Mouse (Mus musculus) embryo, embryonic 9.5 days (tissue): ENCODE results near the gene Crocc.

Experiments
- DNase-seq: peaks from one replicate; pipeline ENCODE4 v3.0.0-alpha.2; 2017; ENCODE audit errors: extremely low spot score

Crocc gene

DNA sequence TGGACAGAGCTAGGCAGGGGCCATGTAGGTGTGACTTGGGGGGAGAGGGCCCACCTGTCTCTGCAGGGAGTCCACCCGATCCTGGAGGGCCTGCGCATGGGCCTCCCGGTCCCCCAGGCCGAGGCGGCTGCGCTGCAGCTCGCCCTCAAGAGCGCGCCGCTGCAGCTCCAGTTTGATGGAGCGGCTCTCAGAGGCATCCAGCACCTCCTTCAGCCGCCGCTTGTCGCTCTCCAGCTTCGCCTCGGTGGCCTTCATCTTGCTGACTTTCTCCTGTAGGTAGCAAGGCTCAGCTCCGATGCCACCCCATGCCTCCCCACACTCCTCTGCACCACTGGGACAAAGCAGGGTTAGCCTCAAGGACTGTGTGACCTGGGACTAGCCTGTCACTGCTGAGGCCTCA, 40.1 kb downstream of the Crocc start:
- DNase-seq, result no peak

DNA sequence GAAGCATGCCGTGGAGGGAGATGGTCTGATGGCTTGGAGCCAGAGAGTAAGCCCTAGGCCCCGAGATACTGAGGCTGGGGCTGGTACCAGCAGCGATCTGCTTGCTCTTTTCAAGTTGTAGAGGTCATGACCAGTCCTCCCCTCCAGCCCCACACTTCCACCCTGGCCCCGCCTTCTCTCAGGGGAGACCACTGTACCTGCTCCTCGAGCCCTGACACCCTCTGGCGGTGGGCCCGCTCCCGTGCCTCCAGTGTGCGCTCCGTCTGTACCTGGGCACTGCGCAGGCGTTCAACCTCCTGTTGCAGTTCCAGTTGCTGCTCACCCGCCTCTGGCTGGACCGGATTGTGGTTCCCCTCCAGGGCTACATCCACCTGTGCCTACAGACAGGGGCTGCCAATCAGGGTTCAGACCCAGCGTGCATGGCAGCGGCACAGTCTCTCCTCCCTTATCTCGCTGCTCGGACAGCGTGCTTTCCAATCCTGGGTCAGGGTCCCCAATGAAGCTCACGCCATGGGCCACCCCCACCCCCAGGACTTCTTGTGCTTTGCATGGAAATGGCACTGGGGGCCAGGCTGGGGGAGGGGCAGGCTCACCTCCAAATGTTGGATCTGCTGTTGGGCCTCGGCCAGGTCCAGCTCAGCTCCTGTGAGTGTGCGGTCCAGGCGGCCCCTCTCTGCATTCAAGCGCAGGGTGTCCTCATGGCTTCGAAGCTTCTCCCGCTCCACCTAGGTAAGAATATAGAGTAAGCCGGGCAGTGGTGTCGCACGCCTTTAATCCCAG, 42.5 kb downstream of the Crocc start:
- no peak for DNase-seq

DNA sequence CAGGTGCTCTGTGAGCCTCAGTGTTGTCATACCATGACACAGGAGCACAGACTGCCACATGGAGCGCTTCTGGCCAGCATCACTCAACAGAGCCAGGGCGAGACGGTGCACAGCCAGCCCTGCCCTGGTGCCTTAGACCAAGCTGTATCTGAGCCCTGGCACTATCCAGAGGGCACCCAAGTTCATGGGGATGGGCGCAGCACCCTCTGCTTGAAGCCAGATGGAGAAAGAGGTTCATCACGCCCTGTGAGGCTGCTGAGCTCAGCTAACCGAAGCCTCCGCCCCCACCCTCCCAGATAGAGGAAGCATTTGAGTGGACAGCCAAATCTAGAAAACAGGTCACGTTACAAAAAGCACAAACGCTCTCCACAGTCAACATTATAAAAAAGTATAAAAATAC, 44.0 kb downstream of the Crocc start:
- DNase-seq, result no peak

DNA sequence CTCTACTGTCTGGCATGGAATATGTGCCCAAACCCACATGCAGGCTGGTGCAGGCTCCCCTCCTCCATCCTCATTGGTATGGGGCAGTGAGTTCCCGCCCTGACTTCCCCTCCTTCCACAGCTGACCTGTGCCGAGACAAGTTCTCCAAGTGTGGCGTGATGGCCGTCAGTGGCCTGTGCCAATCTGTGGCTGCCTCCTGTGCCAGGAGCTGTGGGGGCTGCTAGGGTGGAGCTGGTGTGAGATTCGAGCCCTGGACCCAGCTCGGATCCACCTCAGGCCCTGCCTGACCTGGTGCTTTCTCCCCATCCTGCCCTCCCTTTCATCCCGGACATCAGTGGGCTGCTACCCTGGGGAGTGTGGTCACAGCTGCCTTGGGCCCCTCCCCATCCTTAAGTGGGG, 45.0 kb downstream of the Crocc start:
- no peak for DNase-seq

DNA sequence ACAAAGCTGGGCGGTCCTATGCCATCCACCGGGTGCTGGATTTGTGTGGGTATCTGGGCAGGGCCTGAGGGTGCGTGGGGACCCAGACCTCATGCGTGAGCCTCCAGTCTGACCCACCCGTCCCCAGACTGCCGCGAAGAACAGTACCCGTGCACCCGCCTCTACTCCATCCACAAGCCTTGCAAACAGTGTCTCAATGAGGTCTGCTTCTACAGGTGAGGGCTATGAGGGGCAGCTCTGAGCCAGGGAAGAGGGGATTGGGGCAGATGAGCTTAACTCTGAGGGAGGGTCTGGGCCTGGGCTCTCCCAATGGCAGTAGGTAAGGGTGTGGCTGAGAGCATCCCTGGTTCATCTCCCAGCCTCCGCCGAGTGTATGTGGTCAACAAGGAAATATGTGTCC, 45.5 kb downstream of the Crocc start:
- DNase-seq, result no peak

DNA sequence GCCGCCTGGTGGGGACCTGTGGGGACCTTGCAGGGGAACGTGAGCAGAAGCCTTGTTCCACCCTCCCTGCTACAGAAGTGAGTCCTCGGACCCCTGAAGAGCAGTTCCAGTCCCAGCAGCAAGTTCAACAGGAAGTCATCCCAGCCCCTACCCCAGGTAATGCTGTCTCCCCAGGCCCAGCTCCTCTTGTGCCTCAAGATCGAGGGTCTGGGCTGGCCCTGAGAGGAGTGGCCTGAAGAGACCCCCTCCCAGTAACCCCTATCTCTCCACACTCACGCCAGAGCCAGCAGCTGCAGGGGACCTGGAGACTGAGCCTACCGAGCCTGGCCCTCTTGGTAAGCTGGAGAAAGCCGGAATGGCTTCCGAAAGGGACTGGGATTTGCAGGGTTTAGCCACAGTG, 46.2 kb downstream of the Crocc start:
- DNase-seq, result no peak

DNA sequence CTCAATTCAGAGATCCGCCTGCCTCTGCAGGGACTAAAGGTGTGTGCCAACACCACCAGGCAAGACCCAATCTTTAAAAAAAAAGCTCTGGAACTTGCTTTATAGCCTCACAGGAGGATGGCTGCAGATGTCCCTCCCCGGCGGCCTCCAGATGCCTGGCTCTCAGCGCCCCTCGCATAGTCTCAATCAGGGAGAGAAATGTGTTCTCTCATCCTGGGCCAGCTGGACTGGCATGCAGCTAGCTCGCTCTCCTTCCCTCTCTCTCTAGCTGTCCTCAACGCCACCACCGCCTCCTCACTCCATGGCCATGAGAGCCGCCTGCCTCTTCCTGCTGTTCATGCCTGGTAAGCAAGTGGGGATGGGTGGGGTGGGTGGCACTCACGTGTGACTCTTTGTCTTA, 47.8 kb downstream of the Crocc start:
- DNase-seq, result no peak

DNA sequence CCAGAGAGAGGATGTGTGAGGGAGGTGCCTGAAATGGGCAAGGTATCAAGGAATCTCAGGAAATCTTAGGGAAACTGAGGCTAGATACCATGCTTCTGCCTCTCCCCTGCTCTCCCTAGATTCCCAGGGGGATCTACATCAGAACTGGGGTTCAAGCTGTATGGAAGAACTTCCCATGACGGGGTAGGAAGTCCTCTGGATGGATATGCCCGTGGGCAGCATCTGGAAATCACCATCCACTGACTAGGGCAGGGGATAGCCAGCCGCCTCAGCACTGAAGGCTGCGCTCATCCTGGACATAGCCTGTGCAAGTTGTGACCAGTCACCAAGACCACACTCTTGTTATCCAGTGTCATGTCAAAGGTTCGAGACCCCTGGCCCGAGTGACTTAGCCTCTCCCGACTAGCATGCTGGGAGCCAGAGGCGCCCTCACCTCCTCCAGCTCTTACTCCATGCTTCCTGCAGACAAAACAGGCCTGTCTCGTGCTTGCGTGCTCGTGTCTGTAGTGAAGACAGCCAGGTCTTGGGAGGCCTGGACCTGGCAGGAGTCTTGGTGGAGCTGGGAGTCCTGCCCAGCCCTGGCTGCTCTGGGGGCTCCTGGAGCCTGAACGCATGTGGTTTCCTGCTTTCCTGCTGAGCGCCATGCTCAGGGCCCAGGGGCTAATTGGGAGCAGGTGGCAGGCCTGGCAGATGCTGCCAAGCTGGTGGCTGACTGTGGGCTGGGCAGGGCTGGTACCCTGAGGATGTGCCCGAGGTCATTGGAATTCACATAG, 48.6 kb downstream of the Crocc start:
- no peak for DNase-seq

DNA sequence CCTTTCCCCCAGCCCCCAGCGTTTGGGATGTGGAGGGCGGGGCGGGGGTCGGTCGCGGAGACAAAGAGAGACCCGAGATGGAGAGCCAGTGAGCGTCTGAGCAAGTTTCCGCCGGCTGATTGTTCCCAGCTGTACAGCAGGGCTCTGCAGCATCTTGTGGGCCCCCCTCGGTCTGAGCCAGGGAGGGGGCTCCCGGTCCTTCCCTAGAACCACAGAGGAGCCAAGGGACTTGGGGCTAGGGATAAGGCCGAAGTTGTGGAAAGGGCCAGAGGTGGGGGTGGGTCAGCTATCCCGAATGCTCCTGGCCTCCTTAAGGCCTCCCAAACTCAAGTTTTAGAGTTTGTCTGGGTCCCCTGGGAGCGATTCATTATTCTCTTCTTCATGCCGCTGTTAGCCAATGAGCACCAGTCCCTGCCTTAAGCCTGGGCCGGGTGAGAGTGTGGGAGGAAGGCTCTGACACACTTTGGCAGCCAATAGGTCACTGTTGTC, 49.4 kb downstream of the Crocc start:
- DNase-seq, result peak; percentile 73

DNA sequence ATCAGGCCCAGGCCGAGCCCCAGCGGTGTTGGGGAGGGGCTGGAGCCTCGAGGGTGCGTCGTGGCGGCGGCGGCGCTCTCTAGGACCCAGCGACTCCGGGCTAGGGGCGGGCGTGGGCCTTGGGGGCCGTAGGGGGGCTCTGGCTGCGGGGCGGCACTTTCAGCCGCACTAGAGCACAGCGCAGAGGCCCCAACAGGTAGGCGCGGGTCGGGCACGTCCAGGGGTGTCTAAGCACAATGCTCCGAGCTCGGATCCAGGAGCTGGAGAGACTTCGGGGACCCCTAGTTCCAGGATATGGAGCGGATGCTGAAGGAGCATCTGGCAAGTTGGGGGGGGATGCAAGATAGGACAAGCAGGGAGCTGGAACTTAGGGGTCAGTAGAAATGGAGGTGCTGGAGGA, 49.8 kb downstream of the Crocc start:
- DNase-seq, result peak; percentile 81

DNA sequence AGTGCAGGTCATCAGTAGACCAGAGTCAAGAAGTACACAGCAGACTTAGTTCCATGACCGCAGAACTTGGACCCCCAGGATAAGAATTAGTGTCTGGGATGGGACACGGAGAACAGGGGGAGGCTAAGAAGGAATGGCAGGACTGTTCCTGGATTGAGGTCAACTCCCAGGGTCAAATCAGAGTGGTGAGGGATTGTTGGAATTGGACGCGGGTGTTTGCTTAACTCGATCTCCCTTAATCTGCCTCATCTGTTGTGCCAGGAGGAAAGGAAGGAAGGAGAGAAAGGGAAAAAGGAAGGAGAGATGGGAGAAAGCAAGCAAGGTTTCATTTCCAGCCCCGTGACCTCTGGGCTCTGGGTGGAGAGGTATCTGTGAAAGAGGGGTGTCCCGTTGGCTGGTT, 50.2 kb downstream of the Crocc start, which contains the start of gene Mfap2:
Mfap2 (plus strand) TSS at position 301 of the 400 bp plus-strand sequence.
- no peak for DNase-seq

DNA sequence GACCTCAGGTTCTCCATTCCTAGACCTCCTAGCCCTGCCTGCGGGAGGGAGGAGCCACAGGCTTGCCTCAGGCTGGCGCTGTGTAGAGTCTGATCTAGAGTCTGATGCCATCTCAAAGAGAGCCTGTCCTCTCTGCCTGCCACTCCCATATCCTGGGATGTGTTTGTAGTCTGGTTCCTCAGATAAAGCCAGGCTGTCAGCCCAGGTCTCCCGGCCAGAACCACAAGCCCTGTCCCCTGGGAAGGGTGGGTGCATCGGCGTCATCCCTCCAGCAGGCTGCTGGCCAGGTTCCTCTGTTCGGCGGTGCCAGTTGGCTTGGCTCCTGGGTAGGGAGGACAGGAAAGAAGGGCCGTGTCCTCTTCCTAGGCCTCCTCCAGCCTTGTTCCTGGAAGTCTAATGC, 52.3 kb downstream of the Crocc start:
- DNase-seq, result no peak

DNA sequence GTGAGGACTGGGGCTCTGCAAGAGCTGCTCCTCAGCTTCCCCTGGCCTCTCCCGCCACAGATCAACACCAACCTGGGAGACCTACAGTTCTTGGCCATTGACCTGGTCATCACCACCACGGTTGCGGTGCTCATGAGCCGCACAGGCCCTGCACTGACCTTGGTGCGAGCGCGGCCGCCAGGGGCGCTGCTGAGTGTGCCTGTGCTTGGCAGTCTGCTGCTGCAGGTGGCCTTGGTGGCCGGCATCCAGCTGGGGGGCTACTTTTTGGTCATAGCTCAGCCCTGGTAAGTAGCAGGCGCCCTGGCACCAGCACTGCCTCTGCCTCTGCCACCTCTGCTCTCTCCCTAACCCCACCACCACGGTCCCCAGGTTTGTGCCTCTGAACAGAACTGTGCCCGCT, 54.4 kb downstream of the Crocc start:
- no peak for DNase-seq

DNA sequence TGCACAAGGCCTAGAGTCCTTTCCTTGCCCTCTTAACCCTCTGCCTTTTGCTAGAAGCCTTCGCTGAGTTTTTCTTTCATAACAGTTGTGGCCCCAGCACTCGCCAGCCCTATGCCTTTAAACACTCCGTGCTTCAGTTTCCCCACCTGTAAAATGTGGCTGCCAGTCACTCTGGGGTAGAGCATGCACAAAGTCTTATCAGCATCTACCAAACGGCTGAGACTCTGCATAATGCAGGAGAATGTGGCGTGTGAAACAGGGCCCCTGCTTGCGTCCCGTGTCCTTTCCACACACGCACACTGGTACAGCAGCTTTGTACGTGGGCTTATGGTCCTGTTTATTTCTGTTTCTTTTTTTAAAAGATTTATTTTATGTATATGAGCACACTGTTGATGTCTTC, 63.5 kb downstream of the Crocc start:
- no peak for DNase-seq

DNA sequence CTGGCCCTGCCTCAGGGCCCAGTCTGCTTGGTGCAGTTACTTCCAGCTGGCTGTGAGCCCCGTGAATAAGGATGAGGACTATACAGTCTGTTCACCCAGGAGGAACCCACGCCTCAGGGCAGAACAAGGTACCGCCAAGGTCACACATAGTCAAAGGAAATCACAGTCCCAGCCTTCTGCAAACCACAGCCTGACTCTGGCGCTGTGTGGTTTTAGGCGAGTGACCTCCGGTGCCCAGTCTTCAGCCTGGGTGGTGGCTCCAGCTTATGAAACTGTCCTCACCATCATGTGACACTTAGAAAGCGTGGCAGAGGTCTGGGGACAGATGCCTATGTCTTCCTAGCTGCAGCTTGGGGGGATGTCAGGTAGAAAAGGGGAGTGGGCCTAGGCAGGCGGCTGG, 64.5 kb downstream of the Crocc start:
- no peak for DNase-seq

DNA sequence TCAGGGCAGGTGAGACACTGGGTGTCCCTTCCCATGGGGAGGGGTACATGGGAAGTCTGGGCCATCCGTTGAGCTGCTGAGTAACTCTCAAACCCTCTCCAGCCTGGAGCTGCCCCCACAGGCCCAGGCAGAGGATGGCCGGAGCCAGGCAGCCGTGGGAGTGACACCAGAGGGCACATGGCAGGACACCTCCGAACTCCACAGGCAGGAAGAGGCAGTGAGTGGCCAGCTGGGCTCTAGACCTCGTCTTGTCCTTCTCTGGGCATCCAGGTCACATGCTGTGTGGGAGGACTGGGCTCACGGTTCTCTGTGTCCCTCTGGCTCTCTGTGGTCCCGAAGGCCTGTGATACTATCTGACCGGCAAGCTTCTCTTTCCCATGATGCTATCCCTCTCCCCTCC, 66.5 kb downstream of the Crocc start:
- no peak for DNase-seq

DNA sequence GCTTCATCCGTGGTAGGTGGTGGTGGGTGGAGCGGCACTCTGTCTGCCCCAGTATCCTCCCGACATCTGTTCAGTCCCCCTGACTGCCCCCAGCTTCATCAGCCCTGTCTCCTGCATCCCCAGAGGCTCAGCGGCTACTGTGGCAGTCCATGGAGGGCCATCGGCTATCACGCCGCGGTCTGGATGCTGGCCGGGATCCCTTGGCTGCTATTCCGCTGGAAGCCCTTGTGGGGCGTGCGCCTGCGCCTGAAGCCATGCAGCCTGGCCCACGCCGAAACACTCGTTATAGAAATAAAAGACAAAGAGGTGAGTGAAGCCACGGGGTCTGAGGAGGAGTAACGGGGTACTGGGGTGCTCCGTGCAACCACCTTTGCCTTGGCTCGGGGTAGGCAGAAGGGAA, 68.1 kb downstream of the Crocc start:
- no peak for DNase-seq

DNA sequence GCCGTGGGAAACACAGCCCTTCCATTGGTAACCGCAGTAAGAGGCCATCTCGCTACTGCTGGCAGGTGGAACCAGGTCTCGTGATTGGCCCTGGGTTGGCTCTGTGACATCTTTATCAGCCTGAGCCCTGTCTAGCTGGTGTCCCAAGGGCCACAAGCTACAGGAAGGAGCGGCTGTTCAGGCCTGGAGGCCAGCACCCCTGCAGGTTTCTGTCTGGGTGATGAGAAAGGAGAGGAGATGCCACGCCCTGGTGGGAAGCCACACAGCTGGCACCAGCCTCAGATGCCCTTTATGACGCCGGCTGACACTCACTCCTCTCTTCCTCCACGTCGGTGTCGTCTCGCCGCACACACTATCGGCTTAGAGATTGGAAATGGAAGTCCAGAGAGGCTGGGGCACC, 70.9 kb downstream of the Crocc start:
- DNase-seq, result no peak

DNA sequence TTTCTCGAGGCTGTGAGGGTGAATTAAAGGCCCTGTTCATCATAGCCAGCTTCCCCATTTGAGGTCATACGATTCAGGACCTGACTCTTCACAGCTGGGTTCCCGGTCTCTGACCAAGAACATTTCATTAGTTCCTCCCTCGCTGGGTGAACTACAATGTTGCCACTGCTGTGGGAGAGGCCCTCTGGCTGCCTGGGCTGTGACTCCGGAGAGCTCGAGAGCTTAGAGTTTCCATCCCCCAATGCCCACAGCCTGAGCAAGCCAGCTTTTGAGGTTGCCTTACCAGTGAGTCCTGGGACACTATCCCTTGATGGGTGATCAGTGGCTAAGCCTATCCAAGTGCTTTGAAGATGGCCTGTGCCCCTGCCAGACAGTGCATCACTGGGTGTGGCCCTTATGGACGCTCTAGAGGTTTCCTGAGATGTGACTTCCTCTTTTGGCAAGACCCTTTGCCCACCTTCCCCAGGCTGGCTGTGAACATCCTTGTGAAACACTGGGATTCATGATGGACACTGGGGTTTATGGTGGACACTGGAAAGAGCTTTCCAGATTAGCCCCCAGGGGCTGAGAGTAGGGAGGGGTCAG, 71.6 kb downstream of the Crocc start:
- DNase-seq, result no peak

DNA sequence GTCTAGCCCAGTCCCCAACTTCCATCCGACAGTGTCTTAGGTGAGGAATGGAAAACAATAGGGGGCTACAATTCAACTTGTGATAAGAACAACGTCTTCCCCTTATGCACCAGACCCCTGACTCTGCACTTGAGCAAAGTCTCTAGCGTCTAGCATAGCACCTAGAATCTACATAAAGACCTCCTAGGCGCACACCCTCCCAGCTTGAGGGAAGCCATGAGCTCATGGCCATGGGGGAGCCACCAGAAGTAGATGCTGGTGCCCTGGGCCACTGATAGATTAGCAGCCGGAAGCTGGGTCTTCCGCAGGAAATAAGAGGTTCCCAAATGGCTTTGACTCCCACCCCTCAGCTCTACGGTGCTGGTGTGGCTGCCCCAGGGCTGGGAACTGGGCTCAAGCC, 72.9 kb downstream of the Crocc start:
- no peak for DNase-seq

DNA sequence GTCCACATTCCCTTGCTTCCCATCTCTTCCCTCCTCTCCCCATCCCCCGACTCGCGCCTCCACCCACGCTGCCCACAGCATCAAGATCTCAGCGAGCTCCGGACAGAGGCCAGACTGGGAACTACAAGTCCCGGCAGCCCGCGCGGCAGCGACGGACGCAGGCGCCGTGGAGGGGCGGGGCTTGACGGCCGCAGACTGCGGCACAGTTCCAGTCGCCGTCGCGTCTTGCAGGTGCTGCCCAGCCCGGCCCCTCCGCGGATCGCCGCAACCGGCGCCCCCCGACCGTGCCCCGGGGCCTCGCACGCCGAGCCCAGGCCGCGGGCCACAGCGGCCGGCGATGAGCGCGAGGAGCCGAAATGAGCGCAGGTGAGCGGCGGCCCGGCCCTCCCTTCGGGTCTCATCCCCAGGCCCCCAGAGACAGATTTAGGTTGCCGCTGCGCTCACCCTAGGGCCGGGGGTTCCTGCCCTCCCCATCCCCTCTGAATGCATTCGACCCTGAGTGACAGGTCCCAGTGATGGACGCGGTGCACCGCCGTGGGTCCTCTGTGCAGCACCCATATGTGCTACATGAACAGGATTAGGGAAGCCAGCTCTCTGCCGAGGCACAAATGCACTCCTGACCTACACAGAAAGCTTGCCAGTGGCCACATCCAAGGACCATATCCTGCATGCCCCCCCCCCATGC, 73.5 kb downstream of the Crocc start, which contains the start of gene Atp13a2:
Atp13a2 (plus strand) TSS at position 163 of the 685 bp plus-strand sequence.
- peak; percentile 86 for DNase-seq
